Mouse (Mus musculus): ENCODE measurements at regions not wholly inside any gene's neighbourhood (a gene's known extent, or its start where the extent isn't known, plus 50 kb on each side); places are given as distances from the start of the nearest gene placed in this dataset.

GRCm38 (mm10) chr1:163650577-163651180 lies 74.4 kb downstream of the Mettl11b start:
- ATAC-seq (replicated peaks; ENCODE audit: low FRiP score, low TSS enrichment, poor library complexity, severe bottlenecking), result no peak

DNA sequence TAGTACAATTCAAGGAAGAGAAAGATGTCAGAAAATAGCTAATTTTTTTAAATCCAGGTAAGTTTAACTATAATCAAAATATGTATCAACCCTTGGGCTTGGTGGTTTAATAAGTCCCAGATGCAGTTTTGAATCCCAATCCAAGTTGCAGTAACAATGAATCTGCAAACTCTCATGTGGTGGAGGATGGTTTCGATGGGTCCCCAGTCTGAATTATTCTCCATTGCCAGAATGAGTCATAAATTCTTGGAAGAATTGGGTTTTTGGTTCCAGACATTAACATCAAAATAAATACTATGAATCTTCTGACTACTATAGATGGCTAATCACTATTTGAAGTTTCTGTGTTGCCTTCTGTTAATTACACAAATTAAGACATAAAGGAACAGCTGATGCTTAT lies 82.9 kb downstream of the Mettl11b start:
- ATAC-seq (replicated peaks; ENCODE audit: low FRiP score, low TSS enrichment, poor library complexity, severe bottlenecking), result no peak

- no peak for ATAC-seq (replicated peaks; ENCODE audit: low FRiP score, low TSS enrichment, poor library complexity, severe bottlenecking)
Measured at GRCm38 (mm10) chr1:163640527-163641228, 84.4 kb downstream of the Mettl11b start.

DNA sequence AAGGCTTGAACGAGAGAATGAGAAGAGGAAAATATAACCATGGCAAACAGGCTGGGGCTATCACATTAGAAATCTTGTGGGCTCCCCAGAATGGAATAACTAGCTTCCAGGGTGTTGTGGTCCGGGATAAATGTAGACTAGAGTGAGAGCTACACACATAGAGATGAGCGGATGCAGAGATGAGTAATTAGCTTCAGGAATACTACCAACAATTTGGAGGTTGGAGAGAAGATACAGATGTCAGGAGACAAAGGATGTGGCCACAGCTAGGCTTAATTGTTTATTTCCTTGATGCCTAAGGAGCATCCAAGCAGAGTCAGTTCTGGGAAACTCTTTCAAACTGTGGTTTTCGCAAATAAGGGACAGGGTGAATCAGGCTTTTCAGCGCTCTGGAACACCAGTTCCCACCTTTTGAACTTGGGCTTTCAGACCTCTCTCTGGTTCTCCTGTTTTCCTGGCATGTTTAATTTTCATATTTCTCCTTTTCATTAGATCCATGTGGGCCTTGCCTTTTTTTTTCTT lies 94.7 kb downstream of the Mettl11b start:
- no peak for ATAC-seq (replicated peaks; ENCODE audit: low FRiP score, low TSS enrichment, poor library complexity, severe bottlenecking)

DNA sequence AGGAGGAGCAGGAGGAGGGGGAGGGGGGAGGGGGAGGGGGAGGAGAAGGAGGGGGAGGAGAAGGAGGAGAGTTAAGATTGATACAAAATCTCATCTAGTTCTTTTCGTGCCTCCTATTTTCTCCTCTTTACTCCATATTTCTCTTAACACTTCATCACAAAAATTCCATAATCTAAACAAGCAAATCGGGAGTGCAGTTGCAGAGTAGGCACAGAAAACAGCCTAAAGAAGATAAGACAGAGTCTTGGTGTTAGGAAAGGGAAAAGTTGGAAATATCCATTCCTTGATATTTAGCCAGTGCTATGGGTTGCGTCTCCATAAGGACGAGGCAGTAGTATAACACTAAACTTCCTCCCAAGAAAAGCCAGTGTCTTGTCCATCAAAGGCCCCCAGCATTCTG lies 100.1 kb downstream of the Mettl11b start:
- ATAC-seq (replicated peaks; ENCODE audit: low FRiP score, low TSS enrichment, poor library complexity, severe bottlenecking), result no peak

- ATAC-seq (replicated peaks; ENCODE audit: low FRiP score, low TSS enrichment, poor library complexity, severe bottlenecking), result peak; percentile 85
Measured at GRCm38 (mm10) chr1:163621293-163621692, 103.7 kb downstream of the Mettl11b start.

GRCm38 (mm10) chr1:163619831-163620230 lies 105.2 kb downstream of the Mettl11b start:
- ATAC-seq (replicated peaks; ENCODE audit: low FRiP score, low TSS enrichment, poor library complexity, severe bottlenecking), result no peak

- ATAC-seq (replicated peaks; ENCODE audit: low FRiP score, low TSS enrichment, poor library complexity, severe bottlenecking), result no peak
Measured at GRCm38 (mm10) chr1:163618132-163618531, 106.9 kb downstream of the Mettl11b start.

DNA sequence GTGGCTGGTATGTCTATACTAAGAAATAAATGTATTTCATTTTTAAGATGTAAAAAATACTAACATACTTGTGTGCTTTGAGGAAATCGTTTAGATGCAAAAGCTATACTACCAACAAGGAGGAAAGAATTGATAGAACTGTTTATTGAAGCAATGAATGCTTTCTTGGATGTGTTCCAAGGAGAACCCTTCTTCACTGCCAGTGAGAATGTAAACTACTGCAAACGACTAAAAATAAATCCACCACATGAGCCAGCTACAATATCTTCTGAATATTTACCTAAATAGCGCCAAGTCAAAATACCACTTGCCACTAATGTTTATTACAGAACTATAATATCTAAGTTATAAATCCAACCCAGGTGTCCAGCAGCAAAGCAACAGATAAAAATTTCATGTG lies 108.4 kb downstream of the Mettl11b start:
- ATAC-seq (replicated peaks; ENCODE audit: low FRiP score, low TSS enrichment, poor library complexity, severe bottlenecking), result no peak

- no peak for ATAC-seq (replicated peaks; ENCODE audit: low FRiP score, low TSS enrichment, poor library complexity, severe bottlenecking)
Measured at GRCm38 (mm10) chr1:163608429-163608828, 116.6 kb downstream of the Mettl11b start.

- ATAC-seq (replicated peaks; ENCODE audit: low FRiP score, low TSS enrichment, poor library complexity, severe bottlenecking), result no peak
Measured at GRCm38 (mm10) chr1:163607701-163608100, 117.3 kb downstream of the Mettl11b start.

DNA sequence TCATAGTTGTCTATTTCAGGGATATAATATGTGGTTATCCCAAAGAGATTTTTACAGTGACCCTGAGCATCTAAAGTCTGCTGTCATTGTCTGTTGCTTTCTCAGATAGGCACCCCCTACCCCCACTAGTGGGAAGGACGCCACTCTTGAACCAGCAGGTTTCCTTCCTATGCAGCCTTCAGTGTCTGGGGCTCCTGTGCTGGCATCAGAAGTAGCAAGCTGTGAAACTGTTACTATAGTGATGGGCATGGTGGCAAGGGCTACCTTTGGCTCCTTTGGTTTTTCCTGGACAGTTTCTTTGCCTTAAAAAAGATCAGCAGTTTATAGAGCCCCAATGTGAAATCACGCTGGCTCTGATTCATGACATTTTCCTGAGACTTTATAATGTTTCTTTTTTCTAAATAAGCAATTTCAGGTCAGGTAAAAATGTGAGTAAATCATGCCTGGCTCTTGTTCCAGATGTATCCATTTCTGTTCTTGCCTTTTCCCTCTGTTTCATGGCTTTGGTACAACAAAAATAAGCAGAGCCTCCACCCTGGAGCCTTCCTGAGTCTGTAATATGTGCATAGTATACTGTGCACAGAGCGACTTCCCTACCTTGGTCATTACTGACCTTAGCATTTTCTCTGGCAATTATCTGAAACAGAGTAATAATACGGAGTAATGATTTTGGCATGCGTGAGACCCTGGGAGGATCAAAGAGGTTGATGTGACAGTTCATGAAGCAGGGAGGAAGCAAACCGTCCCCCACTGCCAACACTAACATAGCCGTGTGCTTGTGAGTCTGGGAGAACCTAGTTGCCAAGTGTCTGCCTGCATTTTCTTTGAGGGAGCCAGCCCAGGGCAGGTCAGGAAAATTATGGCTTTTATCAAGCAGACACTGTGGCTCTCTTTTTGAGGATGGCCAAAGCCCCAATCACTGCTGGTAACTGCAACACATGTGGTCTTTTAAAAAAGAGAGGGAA lies 124.8 kb downstream of the Mettl11b start:
- ATAC-seq (replicated peaks; ENCODE audit: low FRiP score, low TSS enrichment, poor library complexity, severe bottlenecking), result no peak

DNA sequence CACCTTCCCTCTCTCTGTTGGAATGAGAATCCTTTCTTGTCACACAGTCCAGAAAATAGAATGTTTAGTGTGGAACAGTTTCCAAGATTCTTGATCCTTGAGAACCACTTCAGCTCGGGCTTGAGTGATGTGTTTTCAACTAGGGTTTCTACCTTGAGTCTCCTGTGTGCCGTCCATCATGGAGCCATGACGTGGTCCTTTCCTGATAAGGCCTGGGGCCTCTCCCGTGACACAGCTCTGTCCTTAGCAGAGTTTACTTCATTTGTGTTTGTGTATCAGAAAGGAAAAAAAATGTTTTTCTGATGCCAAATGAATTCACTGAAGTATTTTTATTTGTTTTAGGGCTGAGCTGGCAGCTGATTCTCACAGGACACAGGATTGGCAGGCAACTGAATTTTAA lies 148.6 kb downstream of the Mettl11b start:
- ATAC-seq (replicated peaks; ENCODE audit: low FRiP score, low TSS enrichment, poor library complexity, severe bottlenecking), result no peak

- ATAC-seq (replicated peaks; ENCODE audit: low FRiP score, low TSS enrichment, poor library complexity, severe bottlenecking), result no peak
Measured at GRCm38 (mm10) chr1:163575593-163575992, 149.4 kb downstream of the Mettl11b start.

GRCm38 (mm10) chr1:163574409-163575161 lies 150.4 kb downstream of the Mettl11b start:
- ATAC-seq (replicated peaks; ENCODE audit: low FRiP score, low TSS enrichment, poor library complexity, severe bottlenecking), result no peak

- ATAC-seq (replicated peaks; ENCODE audit: low FRiP score, low TSS enrichment, poor library complexity, severe bottlenecking), result no peak
Measured at GRCm38 (mm10) chr1:163573533-163573932, 151.5 kb downstream of the Mettl11b start.

GRCm38 (mm10) chr1:163563791-163564190 lies 160.3 kb upstream of the Gorab start:
- no peak for ATAC-seq (replicated peaks; ENCODE audit: low FRiP score, low TSS enrichment, poor library complexity, severe bottlenecking)

DNA sequence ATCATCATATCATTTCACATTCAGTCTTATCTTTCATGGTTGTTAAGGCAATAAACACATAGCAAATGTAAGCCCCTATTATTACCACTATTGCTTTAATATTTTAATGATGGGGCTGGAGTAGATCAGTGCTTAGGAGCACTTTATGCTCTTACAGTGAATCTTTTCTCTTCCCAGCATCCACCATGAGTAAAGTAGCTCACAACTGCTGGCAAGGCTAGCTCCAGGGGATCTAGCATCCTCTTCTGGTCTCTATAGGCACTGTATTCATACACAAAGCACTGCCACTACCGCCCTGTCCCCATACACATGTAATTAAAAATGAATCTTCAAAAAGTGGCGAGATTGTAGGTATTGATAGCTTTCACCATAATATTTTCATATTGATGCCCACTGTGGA lies 159.6 kb upstream of the Gorab start:
- no peak for ATAC-seq (replicated peaks; ENCODE audit: low FRiP score, low TSS enrichment, poor library complexity, severe bottlenecking)

DNA sequence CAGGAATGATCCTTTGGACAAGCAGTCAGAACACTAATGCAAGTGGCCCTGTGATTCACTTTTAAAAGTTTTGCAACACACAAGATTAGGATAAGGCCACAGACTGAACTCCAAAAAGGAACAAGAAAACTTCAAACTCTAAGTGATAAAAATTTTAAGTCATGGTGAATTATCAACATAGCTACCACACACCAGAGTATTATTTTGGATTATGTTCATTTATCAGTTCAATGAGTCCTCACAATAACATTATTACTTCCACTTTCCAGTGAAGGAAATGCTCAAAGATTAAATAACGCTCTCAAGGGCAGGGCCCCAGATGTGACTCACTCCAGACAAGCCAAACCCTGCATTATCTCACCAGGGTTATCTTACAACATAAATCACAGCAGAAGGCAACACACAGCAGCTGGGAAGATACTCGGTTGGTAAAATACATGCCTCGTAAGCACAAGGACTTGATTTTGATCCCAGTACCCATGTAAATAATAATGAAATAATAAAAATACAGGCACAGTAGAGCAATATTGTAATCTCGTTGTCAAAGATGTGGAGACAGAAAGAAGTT lies 158.8 kb upstream of the Gorab start:
- no peak for ATAC-seq (replicated peaks; ENCODE audit: low FRiP score, low TSS enrichment, poor library complexity, severe bottlenecking)

All from megakaryocyte-erythroid progenitor cell, adult 5-6 weeks (primary cell).